Mouse (Mus musculus) CH12.LX (cell line): ENCODE data around the gene H2-Eb2. TPM values are rescaled to one million over a fixed set of nuclear protein-coding genes. Genes with fewer than 3 reads are reported as not detected.
A peak's percentile ranks its signal among the peaks of the same experiment; 100 is the strongest.

Source experiments
- DNase-seq: peaks from one replicate; pipeline ENCODE4 v3.0.0-alpha.2; 2013; ENCODE audit errors: extremely low read depth
- H3K27ac ChIP-seq: 2 replicates; pipeline ENCODE4 v1.5.1; 2012; ENCODE audit warnings: low read depth, mild to moderate bottlenecking, control low read depth, moderate library complexity; ENCODE audit not compliant: insufficient read depth
- H3K27me3 ChIP-seq: replicated peaks from 2 replicates; pipeline ENCODE3; 2012; ENCODE audit warnings: inconsistent platforms
- H3K36me3 ChIP-seq, 2 experiments: replicated peaks in 1 of 2; 2 replicates each; pipeline versions ENCODE3 to v1.6.1; 2012; ENCODE audit warnings: inconsistent platforms in 1 of 2, low read length in 1 of 2, mild to moderate bottlenecking in 1 of 2, mixed read lengths in 1 of 2, moderate library complexity in 1 of 2; ENCODE audit not compliant: control insufficient read depth in 1 of 2, insufficient read depth in 1 of 2
- H3K4me1 ChIP-seq, 2 experiments: 2 replicates each; pipeline ENCODE4 v1.6.1; 2012; ENCODE audit warnings: inconsistent platforms in 1 of 2, moderate library complexity in 1 of 2; ENCODE audit not compliant: insufficient read depth in 2 of 2, control insufficient read depth in 1 of 2
- H3K4me2 ChIP-seq: 2 replicates; pipeline ENCODE4 v1.6.1; 2012; ENCODE audit warnings: low read depth, mild to moderate bottlenecking, control low read depth; ENCODE audit not compliant: poor library complexity, insufficient read depth, severe bottlenecking
- H3K4me3 ChIP-seq, 3 experiments: fragments of 150-350 bp in 1 of 3; sonication (generic) in 1 of 3; replicated peaks in 1 of 3; 2 replicates each; pipeline versions ENCODE3 to v1.5.1; 2011 to 2012; ENCODE audit warnings: low read depth in 2 of 3, low read length in 2 of 3, mild to moderate bottlenecking in 2 of 3, moderate library complexity in 2 of 3, control low read depth in 1 of 3, improper control_type of control experiment in 1 of 3, inconsistent platforms in 1 of 3, mixed read lengths in 1 of 3; ENCODE audit not compliant: poor library complexity in 1 of 3
- H3K79me2 ChIP-seq: replicated peaks from 2 replicates; pipeline ENCODE4 v1.6.1; 2012; ENCODE audit warnings: mild to moderate bottlenecking, moderate library complexity; ENCODE audit not compliant: control insufficient read depth, poor library complexity, insufficient read depth, severe bottlenecking; ENCODE audit errors: extremely low read depth
- H3K9ac ChIP-seq: 2 replicates; pipeline ENCODE4 v1.6.1; 2012; ENCODE audit warnings: low read depth, mild to moderate bottlenecking, control low read depth, moderate library complexity; ENCODE audit not compliant: insufficient read depth
- H3K9me3 ChIP-seq: replicated peaks from 2 replicates; pipeline ENCODE3; 2012; ENCODE audit warnings: low read length, inconsistent platforms, mixed read lengths
- BHLHE40 ChIP-seq: IDR thresholded peaks from 2 replicates; pipeline ENCODE4 v1.6.1; 2011; ENCODE audit warnings: mild to moderate bottlenecking, low read depth, low read length, improper control_type of control experiment
- CHD1 ChIP-seq: IDR thresholded peaks from 2 replicates; pipeline ENCODE4 v1.6.1; 2012; ENCODE audit warnings: low read depth, low read length, improper control_type of control experiment, inconsistent platforms
- CHD2 ChIP-seq: IDR thresholded peaks from 2 replicates; pipeline ENCODE4 v1.6.1; 2011; ENCODE audit warnings: low read length, improper control_type of control experiment
- CTCF ChIP-seq, 2 experiments: IDR thresholded peaks in 1 of 2; conservative IDR thresholded peaks in 1 of 2; 2 replicates each; pipeline ENCODE4 v1.5.1; 2011 to 2012; ENCODE audit warnings: low read depth in 2 of 2, low read length in 2 of 2, improper control_type of control experiment in 1 of 2, inconsistent platforms in 1 of 2, mild to moderate bottlenecking in 1 of 2, moderate library complexity in 1 of 2
- EP300 ChIP-seq: IDR thresholded peaks from 2 replicates; pipeline ENCODE4 v1.6.1; 2011; ENCODE audit warnings: low read length, improper control_type of control experiment
- ETS1 ChIP-seq: conservative IDR thresholded peaks from 2 replicates; pipeline ENCODE4 v1.6.1; 2012; ENCODE audit warnings: low read depth, mild to moderate bottlenecking, inconsistent platforms, low read length, improper control_type of control experiment, moderate library complexity
- GABPA ChIP-seq: IDR thresholded peaks from 2 replicates; pipeline ENCODE4 v1.6.1; 2012; ENCODE audit warnings: low read depth, low read length, improper control_type of control experiment, inconsistent platforms; ENCODE audit not compliant: insufficient replicate concordance
- IRF4 ChIP-seq: IDR thresholded peaks from 2 replicates; pipeline ENCODE4 v1.6.1; 2014; ENCODE audit warnings: low read depth, mild to moderate bottlenecking, inconsistent platforms, low read length, improper control_type of control experiment
- JUN ChIP-seq: IDR thresholded peaks from 2 replicates; pipeline ENCODE4 v1.6.1; 2011; ENCODE audit warnings: low read depth, mild to moderate bottlenecking, low read length, improper control_type of control experiment, moderate library complexity; ENCODE audit not compliant: insufficient read depth
- JUND ChIP-seq: conservative IDR thresholded peaks from 2 replicates; pipeline ENCODE4 v1.6.1; 2011; ENCODE audit warnings: low read depth, low read length, improper control_type of control experiment
- KAT2A ChIP-seq: IDR thresholded peaks from 2 replicates; pipeline ENCODE4 v1.6.1; 2012; ENCODE audit warnings: low read length, improper control_type of control experiment, inconsistent platforms; ENCODE audit not compliant: insufficient replicate concordance
- MAFK ChIP-seq: IDR thresholded peaks from 2 replicates; pipeline ENCODE4 v1.6.1; 2011; ENCODE audit warnings: low read length, improper control_type of control experiment; ENCODE audit not compliant: insufficient replicate concordance
- MAX ChIP-seq: IDR thresholded peaks from 2 replicates; pipeline ENCODE4 v1.6.1; 2011; ENCODE audit warnings: low read length, improper control_type of control experiment
- MEF2A ChIP-seq: IDR thresholded peaks from 2 replicates; pipeline ENCODE4 v1.6.1; 2014; ENCODE audit warnings: low read depth, mild to moderate bottlenecking, inconsistent platforms, low read length, improper control_type of control experiment, borderline replicate concordance
- POLR2A ChIP-seq: IDR thresholded peaks from 2 replicates; pipeline ENCODE4 v1.6.1; 2011; ENCODE audit warnings: low read depth, mild to moderate bottlenecking, improper control_type of control experiment, low read length
- POLR2AphosphoS2 ChIP-seq: IDR thresholded peaks from 2 replicates; pipeline ENCODE4 v1.6.1; 2011; ENCODE audit warnings: low read depth, low read length, improper control_type of control experiment
- RAD21 ChIP-seq: IDR thresholded peaks from 2 replicates; pipeline ENCODE4 v1.6.1; 2011; ENCODE audit warnings: low read depth, mild to moderate bottlenecking, low read length, improper control_type of control experiment, moderate library complexity
- RCOR1 ChIP-seq: conservative IDR thresholded peaks from 2 replicates; pipeline ENCODE4 v1.6.1; 2012; ENCODE audit warnings: low read depth, mild to moderate bottlenecking, inconsistent platforms, low read length, improper control_type of control experiment
- SIN3A ChIP-seq: IDR thresholded peaks from 2 replicates; pipeline ENCODE4 v1.6.1; 2012; ENCODE audit warnings: low read length, improper control_type of control experiment, inconsistent platforms
- SMC3 ChIP-seq: IDR thresholded peaks from 2 replicates; pipeline ENCODE4 v1.6.1; 2011; ENCODE audit warnings: low read depth, low read length, improper control_type of control experiment
- ZKSCAN1 ChIP-seq: IDR thresholded peaks from 2 replicates; pipeline ENCODE4 v1.6.1; 2012; ENCODE audit warnings: low read depth, inconsistent platforms, low read length, improper control_type of control experiment, borderline replicate concordance
- ZNF384 ChIP-seq: IDR thresholded peaks from 2 replicates; pipeline ENCODE4 v1.6.1; 2012; ENCODE audit warnings: low read depth, low read length, improper control_type of control experiment, inconsistent platforms
- dilution Hi-C: fragments of 300-500 bp; cut with MboI; formaldehyde crosslinking; loops from 2 replicates; pipeline ENCODE4 v1.14.3; 2020; ENCODE audit warnings: low sequenced_read_pairs; ENCODE audit not compliant: extremely low pct_unique_long_range_greater_than_20kb, extremely low pct_ligation_motif_present
- in situ Hi-C: fragments of 300-500 bp; cut with MboI; formaldehyde crosslinking; loops from 3 replicates; pipeline ENCODE4 v1.14.3; 2019; ENCODE audit warnings: low sequenced_read_pairs, low pct_ligation_motif_present, low pct_unique_long_range_greater_than_20kb, mixed read lengths
- polyA plus RNA-seq: library from polyadenylated mRNA; unstranded; fragments of >175 nt; gene quantifications from 2 replicates; pipeline ENCODE4 v1.2.1, GENCODE M21; 2012; ENCODE audit warnings: low read depth; ENCODE audit not compliant: insufficient read length
- total RNA-seq, 2 experiments: library from RNA; depleted of rRNA; stranded (reverse); fragments of 300-350 nt in 1 of 2; fragments of >200 nt in 1 of 2; gene quantifications; 2 replicates each; pipeline ENCODE4 v1.2.3; 2012 to 2014

The H2-Eb2 gene
- total and polyA plus RNA-seq, 3 experiments, result 5.8 to 11.4 (median 10.9) TPM

GRCm38 (mm10) chr17:34377450-34378209, 52.2 kb downstream of the H2-Eb2 start:
- Histone ChIP-seq H3K79me2 (no peaks in the 10 kb centered on the region), H3K4me3 (no peak overlapping the region), H3K4me2 (no peak overlapping the region; the same call in 1 of the 2 replicates), H3K27ac (no peak overlapping the region), H3K4me1 (peaks cover 22 to 38% of the 10 kb centered on the region in 2 experiments), H3K9ac (no peak overlapping the region), H3K27me3 (no peaks in the 10 kb centered on the region), H3K9me3 (peaks cover 4% of the 10 kb centered on the region), H3K36me3 (peaks cover 0 to 2% of the 10 kb centered on the region in 2 experiments)
- in situ Hi-C loops (no loop called here), dilution Hi-C loops (no loop called here)
- TF ChIP-seq KAT2A, result no peak
- TF ChIP-seq SMC3, result peak; percentile 51
- TF ChIP-seq GABPA, result no peak
- no peak for TF ChIP-seq JUND
- TF ChIP-seq ZKSCAN1, result no peak
- TF ChIP-seq JUN, result no peak
- TF ChIP-seq POLR2AphosphoS2, result no peak
- no peak for TF ChIP-seq POLR2A
- no peak for TF ChIP-seq EP300
- TF ChIP-seq MAFK, result no peak
- TF ChIP-seq RAD21, result peak; percentile 16
- peak; percentile 31 to 56; a peak in 3 of 4 replicates for TF ChIP-seq CTCF (conservative IDR thresholded peaks at IDR 0.05 in 1 of 2, IDR thresholded peaks at IDR 0.05 in 1 of 2; ENCODE audit: low read depth in 2 of 2, low read length in 2 of 2)
- no peak for DNase-seq

GRCm38 (mm10) chr17:34378716-34379115, 53.3 kb downstream of the H2-Eb2 start:
- peaks cover 18 to 27% of the 10 kb centered on the region in 2 experiments for H3K4me1 ChIP-seq
- dilution Hi-C loops, result no loop called here
- in situ Hi-C loops, result no loop called here
- H3K27ac ChIP-seq, result no peak overlapping the region
- no peak for TF ChIP-seq IRF4
- no peak for TF ChIP-seq ZNF384
- TF ChIP-seq RCOR1, result no peak
- TF ChIP-seq MEF2A, result no peak
- no peak for TF ChIP-seq ZKSCAN1
- TF ChIP-seq CHD2, result no peak
- TF ChIP-seq SMC3, result no peak
- no peak for TF ChIP-seq BHLHE40
- no peak for TF ChIP-seq CHD1
- TF ChIP-seq MAX, result no peak
- TF ChIP-seq ETS1, result no peak
- TF ChIP-seq SIN3A, result no peak
- TF ChIP-seq POLR2A, result no peak
- TF ChIP-seq JUN, result no peak
- DNase-seq, result no peak
- H3K36me3 ChIP-seq, result peaks cover 0 to 2% of the 10 kb centered on the region in 2 experiments
- H3K4me2 ChIP-seq, result no peak overlapping the region
- H3K27me3 ChIP-seq, result no peaks in the 10 kb centered on the region
- no peak overlapping the region for H3K9ac ChIP-seq
- no peaks in the 10 kb centered on the region for H3K79me2 ChIP-seq
- no peak overlapping the region for H3K4me3 ChIP-seq
- H3K9me3 ChIP-seq, result peaks cover 4% of the 10 kb centered on the region
